Mouse (Mus musculus): ENCODE data around the gene Cpne1. TPM values are rescaled to one million over a fixed set of nuclear protein-coding genes. Genes with fewer than 3 reads are reported as not detected.
"Not testable (repeated sequence)": the region's sequence is repeated elsewhere in the genome, so short reads cannot be mapped to it uniquely, and the experiment has no call there.

Cpne1 gene
- total RNA-seq (2017) = 19.0 and 19.3 TPM in 2 replicates

DNA sequence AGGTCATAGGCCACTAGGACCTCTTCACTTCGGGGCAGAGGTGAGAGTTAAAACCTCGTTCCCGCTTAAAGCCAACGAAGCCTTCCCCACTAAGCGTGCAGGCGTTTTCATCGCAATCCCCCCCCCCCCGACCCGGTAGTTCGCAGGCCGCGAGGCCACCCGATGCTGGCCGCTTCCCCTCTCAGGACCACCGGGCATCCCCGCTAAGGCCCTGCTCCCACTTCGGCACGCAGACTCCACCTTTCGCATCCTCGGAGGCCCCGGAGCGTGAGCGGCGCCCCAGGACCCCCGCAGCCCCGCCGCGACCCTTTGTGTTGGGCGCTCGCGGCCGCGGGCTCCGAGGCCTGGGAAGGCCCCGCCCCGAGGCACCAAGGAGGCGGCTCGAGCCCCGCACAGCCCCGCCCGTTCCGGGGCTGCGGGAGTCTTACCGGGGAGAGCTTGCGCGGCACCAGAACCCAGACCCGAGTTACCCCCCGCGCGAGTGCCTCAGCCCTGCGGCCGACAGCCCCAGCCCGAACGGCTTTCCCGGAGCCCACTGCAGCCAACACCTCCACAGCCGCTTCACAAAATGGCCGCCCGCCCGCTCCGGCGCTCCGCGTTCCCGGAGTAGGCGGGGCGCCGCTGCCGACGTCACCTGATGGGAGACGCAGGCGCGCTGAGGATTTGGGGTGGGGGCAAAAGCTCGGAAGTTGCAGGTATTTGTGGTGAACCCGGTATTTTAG, at the start of gene Cpne1, which contains the start of gene Rbm12:
TSS of gene Cpne1 (minus strand) at position 608 of the 722 bp plus-strand sequence.
TSS of gene Rbm12 (minus strand) at position 621 of the 722 bp plus-strand sequence.
- ATAC-seq (replicated peaks in 1 of 2; ENCODE audit: insufficient read depth in 1 of 2, low FRiP score in 2 of 2, low TSS enrichment in 1 of 2, low read depth in 1 of 2, poor library complexity in 2 of 2, severe bottlenecking in 2 of 2) = peak; percentile 81 to 96

- ATAC-seq (replicated peaks in 1 of 2; ENCODE audit: insufficient read depth in 1 of 2, low FRiP score in 2 of 2, low TSS enrichment in 1 of 2, low read depth in 1 of 2, poor library complexity in 2 of 2, severe bottlenecking in 2 of 2) = no peak
These were observed 39.8 kb upstream of the Cpne1 start for GRCm38 (mm10) chr2:156151538-156151937.

DNA sequence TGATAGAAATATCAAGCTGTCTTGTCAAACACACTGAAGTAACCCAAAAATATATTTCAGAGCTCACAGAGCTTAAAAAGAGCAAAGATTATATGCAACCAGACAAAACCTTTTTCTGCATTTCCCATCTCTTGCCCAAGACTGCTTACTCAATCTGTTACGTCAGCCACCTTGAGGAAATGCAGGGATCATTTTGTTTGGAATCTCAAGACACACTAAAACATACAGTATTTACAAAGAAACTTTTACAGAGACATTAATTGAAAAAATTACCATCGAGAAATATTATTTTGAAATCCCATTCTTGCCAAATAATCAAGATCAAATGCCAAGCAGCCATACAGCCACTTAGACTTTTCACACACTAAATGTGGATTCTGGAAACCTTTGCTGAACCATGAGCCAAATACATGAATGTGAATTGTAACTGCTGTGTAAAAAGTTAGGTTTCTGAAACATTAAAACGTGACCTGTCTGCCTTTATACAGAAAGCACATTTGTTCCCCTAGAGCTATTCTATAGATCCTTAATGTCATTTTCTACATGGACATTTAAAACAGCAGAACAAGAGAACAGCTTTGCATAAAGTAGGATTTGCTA, 35.7 kb upstream of the Cpne1 start:
- no peak for ATAC-seq (replicated peaks in 1 of 2; ENCODE audit: insufficient read depth in 1 of 2, low FRiP score in 2 of 2, low TSS enrichment in 1 of 2, low read depth in 1 of 2, poor library complexity in 2 of 2, severe bottlenecking in 2 of 2)

DNA sequence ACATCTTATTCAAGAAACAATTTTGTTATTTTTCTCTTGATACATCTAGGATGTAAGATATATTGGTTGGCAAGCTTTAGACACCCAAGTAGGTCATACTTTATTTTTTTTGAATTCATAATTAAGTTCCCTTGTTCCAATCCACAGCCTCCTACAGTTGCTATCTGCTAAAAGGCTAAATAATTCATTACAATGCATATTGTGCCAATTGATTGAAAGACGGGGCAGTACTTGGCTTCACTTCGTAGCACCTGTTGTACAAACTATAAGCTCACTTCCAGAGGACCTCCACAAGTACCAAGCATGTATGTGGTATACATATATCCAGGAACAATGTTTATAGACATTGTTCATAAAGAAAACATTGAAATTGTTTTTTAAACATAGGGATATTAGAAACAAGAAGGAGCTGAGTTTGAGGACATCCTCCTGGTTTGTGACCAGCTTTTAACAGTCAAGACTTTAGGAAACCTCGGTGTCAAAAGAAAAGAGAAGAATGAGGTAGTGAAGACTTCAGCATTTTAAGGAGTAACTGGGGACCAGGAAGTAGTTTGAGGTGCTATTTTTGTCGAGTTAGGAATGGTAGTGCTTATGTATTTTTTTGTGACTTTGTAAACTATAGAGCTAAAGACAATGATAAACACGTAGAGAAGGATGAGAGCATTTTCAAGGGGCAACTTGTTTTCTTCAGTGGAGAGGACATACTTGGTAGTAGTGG, 34.7 kb upstream of the Cpne1 start:
- no peak for ATAC-seq (replicated peaks in 1 of 2; ENCODE audit: insufficient read depth in 1 of 2, low FRiP score in 2 of 2, low TSS enrichment in 1 of 2, low read depth in 1 of 2, poor library complexity in 2 of 2, severe bottlenecking in 2 of 2)

DNA sequence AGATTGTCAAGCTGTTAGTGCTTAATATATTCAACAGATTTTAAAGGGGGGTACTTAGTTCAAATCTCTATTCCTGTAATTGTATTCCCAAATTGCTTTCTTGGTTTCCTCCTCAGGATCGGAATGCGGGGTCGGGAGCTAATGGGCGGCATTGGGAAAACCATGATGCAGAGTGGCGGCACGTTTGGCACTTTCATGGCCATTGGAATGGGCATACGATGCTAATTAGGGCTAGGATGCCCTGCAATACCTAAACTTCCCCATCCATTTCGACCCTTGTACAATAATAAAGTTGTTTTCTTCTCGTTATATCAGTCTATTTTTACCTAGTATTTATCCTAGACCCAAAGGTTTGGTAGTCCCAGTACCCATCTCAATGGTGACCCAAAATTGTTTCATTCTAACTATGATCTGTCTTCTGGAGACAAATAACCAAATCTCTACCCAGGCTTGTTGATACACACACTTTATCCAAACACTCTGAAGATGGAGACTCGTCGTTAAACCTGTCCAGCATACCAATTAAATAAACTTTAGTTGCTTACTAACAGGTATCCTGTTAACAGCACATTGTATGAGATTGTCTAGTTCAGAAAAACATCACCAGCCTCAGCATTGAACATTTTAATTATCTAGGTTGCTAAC, 33.8 kb upstream of the Cpne1 start:
- no peak for ATAC-seq (replicated peaks in 1 of 2; ENCODE audit: insufficient read depth in 1 of 2, low FRiP score in 2 of 2, low TSS enrichment in 1 of 2, low read depth in 1 of 2, poor library complexity in 2 of 2, severe bottlenecking in 2 of 2)

DNA sequence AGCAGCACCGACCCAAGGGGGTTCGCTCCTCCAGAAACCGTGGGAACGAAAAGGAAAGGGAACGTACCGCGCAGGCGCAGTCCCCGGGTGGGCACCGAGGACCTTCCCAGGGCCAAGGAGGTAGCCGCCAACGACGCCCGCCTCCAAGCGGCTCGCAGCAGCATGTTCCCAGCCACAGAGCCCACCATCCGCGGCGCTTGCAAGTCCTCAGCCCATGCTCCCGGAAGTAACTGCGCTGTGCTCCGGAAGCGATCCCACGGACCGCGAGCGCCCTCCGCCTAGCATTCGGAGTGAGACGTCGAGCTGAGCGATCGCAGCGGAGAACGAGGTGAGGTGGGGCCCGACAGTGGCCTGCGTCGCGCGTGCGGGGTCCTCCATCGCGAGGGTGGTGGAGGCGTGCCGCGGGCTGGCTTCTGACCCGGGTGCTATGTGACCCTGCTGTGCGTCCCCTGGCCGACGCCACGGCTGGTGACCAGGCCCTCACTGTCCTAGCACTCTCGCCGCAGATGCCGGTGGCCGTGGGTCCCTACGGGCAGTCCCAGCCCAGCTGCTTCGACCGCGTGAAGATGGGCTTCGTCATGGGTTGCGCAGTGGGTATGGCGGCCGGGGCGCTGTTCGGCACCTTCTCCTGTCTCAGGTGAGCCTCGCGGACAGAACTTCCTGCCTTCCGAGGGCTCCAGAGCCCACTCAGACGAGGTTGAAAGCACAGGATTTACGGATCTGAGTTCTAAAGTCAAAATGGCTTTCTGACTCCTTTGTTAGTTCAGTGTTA, 32.4 kb upstream of the Cpne1 start, which contains the start of the genes Romo1 and Nfs1:
TSS of gene Romo1 (plus strand) at position 87 of the 772 bp plus-strand sequence.
TSS of gene Nfs1 (minus strand) at position 234 of the 772 bp plus-strand sequence.
- ATAC-seq (replicated peaks in 1 of 2; ENCODE audit: insufficient read depth in 1 of 2, low FRiP score in 2 of 2, low TSS enrichment in 1 of 2, low read depth in 1 of 2, poor library complexity in 2 of 2, severe bottlenecking in 2 of 2) = peak; percentile 93 to 99

- ATAC-seq (replicated peaks in 1 of 2; ENCODE audit: insufficient read depth in 1 of 2, low FRiP score in 2 of 2, low TSS enrichment in 1 of 2, low read depth in 1 of 2, poor library complexity in 2 of 2, severe bottlenecking in 2 of 2) = no peak
These were observed 31.6 kb upstream of the Cpne1 start for GRCm38 (mm10) chr2:156143367-156143766.

DNA sequence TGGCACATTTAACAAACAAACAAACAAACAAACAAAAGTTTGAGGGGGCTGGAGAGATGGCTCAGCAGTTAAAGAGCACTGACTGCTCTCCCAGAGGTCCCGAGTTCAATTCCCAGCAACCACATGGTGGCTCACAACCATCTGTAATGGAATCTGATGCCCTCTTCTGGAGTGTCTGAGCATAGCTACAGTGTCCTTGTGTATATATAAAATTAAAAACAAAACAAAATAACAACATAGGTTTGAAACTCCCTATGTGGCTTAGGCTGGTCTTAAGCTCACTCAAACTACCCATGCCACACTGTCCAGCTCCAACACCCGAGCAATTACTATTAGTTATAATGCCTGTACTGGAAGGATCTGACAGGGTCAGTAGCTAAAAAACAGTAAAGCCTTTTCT, 31.1 kb upstream of the Cpne1 start:
- ATAC-seq (replicated peaks in 1 of 2; ENCODE audit: insufficient read depth in 1 of 2, low FRiP score in 2 of 2, low TSS enrichment in 1 of 2, low read depth in 1 of 2, poor library complexity in 2 of 2, severe bottlenecking in 2 of 2) = no peak

DNA sequence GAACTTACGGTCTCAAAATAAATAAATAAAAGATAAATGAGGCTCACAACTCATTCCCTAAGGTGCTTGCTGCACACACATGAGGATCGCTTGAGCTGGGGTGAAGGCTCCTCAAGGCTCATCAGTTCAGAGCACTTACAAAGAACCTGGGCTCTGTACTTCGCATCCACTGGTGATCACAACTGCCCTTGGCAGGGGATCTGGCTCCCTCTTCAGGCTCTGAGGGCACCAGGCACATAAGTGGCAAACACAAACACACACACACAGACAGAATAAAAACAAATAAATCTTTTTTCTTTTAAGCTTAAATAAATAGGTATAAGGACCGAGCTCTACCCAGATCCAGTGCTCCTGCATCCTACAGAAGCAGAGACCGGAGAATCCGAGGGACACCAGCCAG, 23.9 kb upstream of the Cpne1 start:
- ATAC-seq (replicated peaks in 1 of 2; ENCODE audit: insufficient read depth in 1 of 2, low FRiP score in 2 of 2, low TSS enrichment in 1 of 2, low read depth in 1 of 2, poor library complexity in 2 of 2, severe bottlenecking in 2 of 2) = no peak

- no peak for ATAC-seq (replicated peaks in 1 of 2; ENCODE audit: insufficient read depth in 1 of 2, low FRiP score in 2 of 2, low TSS enrichment in 1 of 2, low read depth in 1 of 2, poor library complexity in 2 of 2, severe bottlenecking in 2 of 2)
These were observed 22.4 kb upstream of the Cpne1 start for GRCm38 (mm10) chr2:156134161-156134560.

DNA sequence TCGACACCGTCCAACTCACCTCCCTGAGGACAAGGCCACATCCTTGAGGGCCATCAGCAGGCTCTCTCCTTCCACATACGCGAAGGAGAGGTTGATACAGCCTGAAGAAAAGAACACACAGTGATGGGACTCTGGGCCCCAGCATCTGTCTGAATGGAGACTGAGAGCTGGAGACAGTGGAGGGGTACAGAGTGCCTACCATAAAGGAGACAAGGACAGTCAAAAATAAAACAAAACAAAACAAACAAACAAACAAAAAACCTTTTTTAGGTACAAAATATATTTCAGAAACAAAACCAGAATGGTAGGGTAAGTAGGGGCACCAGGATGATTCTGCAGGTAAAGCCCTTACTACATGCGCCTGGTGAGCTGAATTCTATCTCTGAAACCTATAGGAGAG, 15.2 kb upstream of the Cpne1 start, which contains the start of gene Gm28036:
TSS of gene Gm28036 (minus strand) at position 101 of the 400 bp plus-strand sequence.
- ATAC-seq (replicated peaks in 1 of 2; ENCODE audit: insufficient read depth in 1 of 2, low FRiP score in 2 of 2, low TSS enrichment in 1 of 2, low read depth in 1 of 2, poor library complexity in 2 of 2, severe bottlenecking in 2 of 2) = no peak

DNA sequence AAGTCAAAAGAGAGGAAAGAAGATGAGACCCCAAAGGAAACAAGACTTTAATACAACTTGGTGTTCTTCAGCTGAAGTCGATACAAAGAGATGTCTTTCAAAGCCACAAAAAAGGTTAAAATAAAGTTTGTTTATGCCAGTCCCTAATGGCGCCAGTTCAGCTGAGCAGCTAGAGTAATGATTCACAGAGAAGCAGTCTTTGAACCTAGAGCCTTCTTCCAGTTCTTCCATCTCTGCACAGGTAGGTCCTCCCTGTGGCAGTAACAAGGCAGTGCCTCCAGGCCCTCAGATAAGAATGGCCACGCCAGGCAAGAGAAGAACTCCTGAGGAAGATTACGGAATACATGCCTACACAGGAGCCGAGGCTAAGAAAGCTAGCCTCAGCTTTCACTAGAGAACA, 12.0 kb upstream of the Cpne1 start:
- no peak for ATAC-seq (replicated peaks in 1 of 2; ENCODE audit: insufficient read depth in 1 of 2, low FRiP score in 2 of 2, low TSS enrichment in 1 of 2, low read depth in 1 of 2, poor library complexity in 2 of 2, severe bottlenecking in 2 of 2)

GRCm38 (mm10) chr2:156119566-156119965, 7.8 kb upstream of the Cpne1 start:
- ATAC-seq (replicated peaks in 1 of 2; ENCODE audit: insufficient read depth in 1 of 2, low FRiP score in 2 of 2, low TSS enrichment in 1 of 2, low read depth in 1 of 2, poor library complexity in 2 of 2, severe bottlenecking in 2 of 2) = no peak

GRCm38 (mm10) chr2:156112080-156112423, 287 bp upstream of the Cpne1 start:
- not testable (repeated sequence) for ATAC-seq (replicated peaks in 1 of 2; ENCODE audit: insufficient read depth in 1 of 2, low FRiP score in 2 of 2, low TSS enrichment in 1 of 2, low read depth in 1 of 2, poor library complexity in 2 of 2, severe bottlenecking in 2 of 2)

- peak; percentile 14 to 22; a peak in 1 of 4 replicates for ATAC-seq (replicated peaks in 1 of 2; ENCODE audit: insufficient read depth in 1 of 2, low FRiP score in 2 of 2, low TSS enrichment in 1 of 2, low read depth in 1 of 2, poor library complexity in 2 of 2, severe bottlenecking in 2 of 2)
These were observed 973 bp downstream of the Cpne1 start for GRCm38 (mm10) chr2:156110627-156111357.

- no peak for ATAC-seq (replicated peaks in 1 of 2; ENCODE audit: insufficient read depth in 1 of 2, low FRiP score in 2 of 2, low TSS enrichment in 1 of 2, low read depth in 1 of 2, poor library complexity in 2 of 2, severe bottlenecking in 2 of 2)
These were observed 19.8 kb downstream of the Cpne1 start for GRCm38 (mm10) chr2:156091926-156092325.

Data from hematopoietic stem cell, adult 5-6 weeks (primary cell).